Mouse (Mus musculus) heart, embryonic 15.5 days (tissue): Measurements from ENCODE around the gene Kcnip4. TPM values are rescaled to one million over a fixed set of nuclear protein-coding genes. Genes with fewer than 3 reads are reported as not detected.

Experiments
- ATAC-seq: fragments of 200-750 bp; cut with Nextera tagmentation; replicated peaks from 2 replicates; pipeline ENCODE4 v1.8.0; 2017; ENCODE audit warnings: low read depth, moderate TSS enrichment; ENCODE audit not compliant: insufficient number of reproducible peaks, insufficient read depth, low FRiP score
- H3K27ac ChIP-seq: fragments of 300-500 bp; sonication (generic); 2 replicates; pipeline ENCODE4 v1.5.1; 2015; ENCODE audit warnings: mild to moderate bottlenecking, inconsistent platforms
- H3K27me3 ChIP-seq: fragments of 300-500 bp; sonication (generic); 2 replicates; pipeline ENCODE4 v1.6.1; 2015; ENCODE audit warnings: inconsistent platforms
- H3K36me3 ChIP-seq: fragments of 300-500 bp; sonication (generic); 2 replicates; pipeline ENCODE4 v1.6.1; 2015; ENCODE audit warnings: mild to moderate bottlenecking, inconsistent platforms
- H3K4me1 ChIP-seq: fragments of 300-500 bp; sonication (generic); replicated peaks from 2 replicates; pipeline ENCODE4 v1.6.1; 2015; ENCODE audit warnings: inconsistent platforms
- H3K4me2 ChIP-seq: fragments of 300-500 bp; sonication (generic); 2 replicates; pipeline ENCODE4 v1.6.1; 2015; ENCODE audit warnings: inconsistent platforms, mild to moderate bottlenecking, moderate library complexity
- H3K4me3 ChIP-seq: fragments of 300-500 bp; sonication (generic); 2 replicates; pipeline ENCODE4 v1.5.1; 2015; ENCODE audit warnings: mild to moderate bottlenecking, inconsistent platforms
- H3K9ac ChIP-seq: fragments of 300-500 bp; sonication (generic); 2 replicates; pipeline ENCODE4 v1.6.1; 2015; ENCODE audit warnings: mild to moderate bottlenecking, inconsistent platforms
- H3K9me3 ChIP-seq: fragments of 300-500 bp; sonication (generic); replicated peaks from 2 replicates; pipeline ENCODE4 v1.6.1; 2016; ENCODE audit warnings: inconsistent platforms
- WGBS: fragments of 180-500 bp; shearing (Covaris S2); methylation state at CpG from one replicate; pipeline ENCODE4 v1.1.7; 2015; ENCODE audit warnings: mixed read lengths; 5-methylcytosine and 5-hydroxymethylcytosine counted together
- polyA plus RNA-seq: library from polyadenylated mRNA; unstranded; fragments of >200 nt; fragmentation: Nextera tagmentation; extraction: Ambion mirVana; gene quantifications from 2 replicates; pipeline ENCODE4 v1.2.1, GENCODE M21; 2015

The Kcnip4 gene
- polyA plus RNA-seq, 1 experiment from 2014 or later, result 0.45 TPM

GRCm38 (mm10) chr5:48650496-48650895 is 874.2 kb downstream of the Kcnip4 start:
- H3K9ac ChIP-seq, result no peak overlapping the region
- no peak overlapping the region for H3K4me2 ChIP-seq
- no peaks in the 10 kb centered on the region for H3K4me1 ChIP-seq
- H3K27me3 ChIP-seq, result no peaks in the 10 kb centered on the region
- H3K36me3 ChIP-seq, result no peaks in the 10 kb centered on the region
- ATAC-seq, result no peak
- no peak overlapping the region for H3K4me3 ChIP-seq
- no peak overlapping the region for H3K27ac ChIP-seq
- WGBS, result 76% methylated on average over 4 of the region's 4 CpGs
- H3K9me3 ChIP-seq, result no peaks in the 10 kb centered on the region

DNA sequence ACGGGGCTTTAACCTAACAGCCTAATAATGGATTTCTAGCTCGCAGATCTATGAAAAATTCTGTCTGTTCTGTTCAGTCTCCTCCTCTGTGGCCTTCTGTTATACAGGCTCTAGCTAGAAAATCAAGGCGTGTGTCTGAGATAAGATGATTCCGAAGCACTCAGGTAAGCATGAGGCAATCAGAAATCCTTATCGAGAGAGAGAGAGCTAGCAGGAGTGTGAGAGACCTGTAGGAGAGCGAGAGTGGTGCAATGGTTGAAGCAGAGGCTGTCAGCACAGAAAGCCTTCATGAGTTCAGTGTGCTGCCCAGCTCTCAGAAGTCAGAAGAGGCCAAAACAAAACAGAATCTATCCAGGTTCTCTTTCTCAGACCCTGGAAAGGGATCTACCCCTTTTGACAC is 888.0 kb downstream of the Kcnip4 start:
- H3K9me3 ChIP-seq, result no peaks in the 10 kb centered on the region
- H3K9ac ChIP-seq, result no peak overlapping the region
- no peak overlapping the region for H3K27ac ChIP-seq
- H3K36me3 ChIP-seq, result no peaks in the 10 kb centered on the region
- no peaks in the 10 kb centered on the region for H3K27me3 ChIP-seq
- WGBS, result 74% methylated on average over 6 of the region's 6 CpGs
- H3K4me1 ChIP-seq, result no peaks in the 10 kb centered on the region
- no peak overlapping the region for H3K4me3 ChIP-seq
- no peak overlapping the region for H3K4me2 ChIP-seq
- ATAC-seq, result no peak

GRCm38 (mm10) chr5:48633631-48634030 is 891.1 kb downstream of the Kcnip4 start:
- H3K4me1 ChIP-seq, result no peaks in the 10 kb centered on the region
- H3K4me2 ChIP-seq, result no peak overlapping the region
- no peaks in the 10 kb centered on the region for H3K27me3 ChIP-seq
- no peaks in the 10 kb centered on the region for H3K9me3 ChIP-seq
- H3K27ac ChIP-seq, result no peak overlapping the region
- ATAC-seq, result no peak
- H3K9ac ChIP-seq, result no peak overlapping the region
- 81% methylated on average over 3 of the region's 3 CpGs for WGBS
- H3K36me3 ChIP-seq, result no peaks in the 10 kb centered on the region
- no peak overlapping the region for H3K4me3 ChIP-seq

GRCm38 (mm10) chr5:48623370-48623769 is 901.3 kb downstream of the Kcnip4 start:
- H3K9ac ChIP-seq, result no peak overlapping the region
- no peaks in the 10 kb centered on the region for H3K36me3 ChIP-seq
- H3K27me3 ChIP-seq, result no peaks in the 10 kb centered on the region
- no peak overlapping the region for H3K27ac ChIP-seq
- no peaks in the 10 kb centered on the region for H3K9me3 ChIP-seq
- H3K4me3 ChIP-seq, result no peak overlapping the region
- ATAC-seq, result no peak
- WGBS, result 74% methylated on average over 7 of the region's 7 CpGs
- H3K4me1 ChIP-seq, result no peaks in the 10 kb centered on the region
- H3K4me2 ChIP-seq, result no peak overlapping the region

DNA sequence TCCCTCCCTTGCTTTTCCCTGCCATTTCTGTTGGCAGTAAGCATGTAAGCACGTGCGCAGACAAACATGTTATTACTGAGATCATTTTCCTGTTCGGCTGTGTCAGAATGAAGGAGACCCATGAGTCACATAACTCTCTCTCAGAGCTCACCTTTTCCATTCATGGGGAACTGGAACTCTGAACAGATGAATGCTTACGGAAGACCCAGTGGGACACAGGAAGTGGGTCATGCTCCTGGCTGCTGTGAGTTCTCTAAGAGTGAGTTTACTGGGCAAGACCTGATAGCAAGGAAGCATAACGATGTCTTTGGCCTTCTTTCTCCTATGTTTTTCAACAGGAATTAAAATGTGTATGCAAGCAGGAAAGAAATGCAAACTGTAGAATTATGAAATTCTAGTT is 917.8 kb downstream of the Kcnip4 start:
- Histone ChIP-seq H3K9me3 (no peaks in the 10 kb centered on the region), H3K9ac (no peak overlapping the region), H3K27ac (no peak overlapping the region), H3K4me1 (no peaks in the 10 kb centered on the region), H3K4me3 (no peak overlapping the region), H3K27me3 (no peaks in the 10 kb centered on the region), H3K36me3 (no peaks in the 10 kb centered on the region), H3K4me2 (no peak overlapping the region)
- 81% methylated on average over 5 of the region's 5 CpGs for WGBS
- ATAC-seq, result no peak

DNA sequence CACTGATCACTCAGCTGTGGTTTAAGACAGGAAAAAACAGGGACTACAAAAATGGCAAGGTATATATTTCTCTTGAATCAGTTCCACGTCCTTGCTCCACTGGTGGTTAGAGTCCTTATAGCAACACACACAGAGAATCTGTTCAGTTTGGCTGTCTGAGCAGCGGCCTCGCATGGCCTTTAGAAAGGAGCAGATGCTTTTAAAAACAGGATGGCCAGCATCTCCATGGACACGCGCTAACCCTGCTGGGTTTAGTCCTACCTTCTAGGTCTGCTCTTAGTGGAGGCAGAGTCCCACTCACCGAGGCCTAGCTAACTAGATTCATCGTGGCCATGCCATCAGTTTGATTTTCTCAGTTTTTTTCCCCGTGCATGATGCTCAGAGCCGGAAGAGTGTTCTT is 918.4 kb downstream of the Kcnip4 start:
- Histone ChIP-seq H3K9me3 (no peaks in the 10 kb centered on the region), H3K27me3 (no peaks in the 10 kb centered on the region), H3K4me1 (no peaks in the 10 kb centered on the region), H3K36me3 (no peaks in the 10 kb centered on the region), H3K4me2 (no peak overlapping the region), H3K27ac (no peak overlapping the region), H3K4me3 (no peak overlapping the region), H3K9ac (no peak overlapping the region)
- WGBS, result 83% methylated on average over 9 of the region's 9 CpGs
- no peak for ATAC-seq

- Histone ChIP-seq H3K4me3 (0 out of 2 replicates have a peak overlapping the region, but pooled peaks have one; percentile 13), H3K9ac (no peak overlapping the region), H3K9me3 (no peaks in the 10 kb centered on the region), H3K4me2 (peak overlapping the region; percentile 37), H3K4me1 (no peaks in the 10 kb centered on the region; the same call in 1 of the 2 replicates), H3K27ac (no peak overlapping the region), H3K27me3 (0 out of 2 replicates have a peak, but pooled peaks cover 7% of the 10 kb centered on the region), H3K36me3 (no peaks in the 10 kb centered on the region)
- 3% methylated on average over 12 of the region's 12 CpGs for WGBS
- ATAC-seq, result no peak
Measured at GRCm38 (mm10) chr5:48599481-48600040, 925.1 kb downstream of the Kcnip4 start.

DNA sequence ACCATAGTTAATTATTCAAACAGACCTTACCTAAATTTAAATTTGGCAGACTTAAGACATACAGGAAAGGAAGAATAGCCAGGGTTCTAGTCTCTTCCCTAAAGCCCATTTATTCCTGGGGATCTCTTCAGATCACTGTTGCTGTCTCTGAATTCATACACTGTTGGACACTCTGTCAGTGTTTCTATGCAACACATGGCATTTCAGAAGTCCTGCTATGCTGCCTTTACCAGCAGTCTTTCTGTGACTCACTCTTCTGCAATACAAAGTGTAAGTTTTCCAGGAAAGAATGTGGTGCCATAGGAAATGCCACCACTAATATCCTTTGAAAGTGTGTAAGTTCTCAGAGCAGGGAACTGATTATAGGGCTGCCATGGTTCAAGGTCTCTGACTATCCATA is 936.7 kb downstream of the Kcnip4 start:
- Histone ChIP-seq H3K9me3 (no peaks in the 10 kb centered on the region), H3K36me3 (no peaks in the 10 kb centered on the region), H3K4me3 (no peak overlapping the region), H3K27me3 (no peaks in the 10 kb centered on the region), H3K4me1 (no peaks in the 10 kb centered on the region), H3K4me2 (no peak overlapping the region), H3K27ac (no peak overlapping the region), H3K9ac (no peak overlapping the region)
- ATAC-seq, result no peak

- H3K36me3 ChIP-seq, result no peaks in the 10 kb centered on the region
- H3K4me1 ChIP-seq, result no peaks in the 10 kb centered on the region
- no peak for ATAC-seq
- no peak overlapping the region for H3K4me3 ChIP-seq
- H3K27ac ChIP-seq, result no peak overlapping the region
- WGBS, result 6% methylated on average over 1 of the region's 1 CpGs
- no peak overlapping the region for H3K9ac ChIP-seq
- H3K4me2 ChIP-seq, result no peak overlapping the region
- no peaks in the 10 kb centered on the region for H3K9me3 ChIP-seq
- no peaks in the 10 kb centered on the region for H3K27me3 ChIP-seq
Measured at GRCm38 (mm10) chr5:48583431-48583830, 941.3 kb downstream of the Kcnip4 start.

- Histone ChIP-seq H3K9me3 (no peaks in the 10 kb centered on the region), H3K4me1 (no peaks in the 10 kb centered on the region), H3K4me3 (no peak overlapping the region), H3K9ac (no peak overlapping the region), H3K36me3 (no peaks in the 10 kb centered on the region), H3K4me2 (no peak overlapping the region), H3K27ac (no peak overlapping the region), H3K27me3 (no peaks in the 10 kb centered on the region)
- WGBS, result 68% methylated on average over 3 of the region's 3 CpGs
- no peak for ATAC-seq
Measured at GRCm38 (mm10) chr5:48563996-48564587, 960.6 kb downstream of the Kcnip4 start.

GRCm38 (mm10) chr5:48551753-48552152 is 973.0 kb downstream of the Kcnip4 start:
- Histone ChIP-seq H3K4me2 (no peak overlapping the region), H3K4me3 (no peak overlapping the region), H3K27ac (no peak overlapping the region), H3K9ac (no peak overlapping the region), H3K27me3 (no peaks in the 10 kb centered on the region), H3K36me3 (no peaks in the 10 kb centered on the region), H3K4me1 (no peaks in the 10 kb centered on the region), H3K9me3 (no peaks in the 10 kb centered on the region)
- 79% methylated on average over 4 of the region's 4 CpGs for WGBS
- no peak for ATAC-seq

GRCm38 (mm10) chr5:48545825-48546224 is 978.9 kb downstream of the Kcnip4 start:
- Histone ChIP-seq H3K9me3 (no peaks in the 10 kb centered on the region), H3K4me3 (no peak overlapping the region), H3K4me1 (no peaks in the 10 kb centered on the region), H3K36me3 (no peaks in the 10 kb centered on the region), H3K4me2 (no peak overlapping the region), H3K9ac (no peak overlapping the region), H3K27me3 (no peaks in the 10 kb centered on the region), H3K27ac (no peak overlapping the region)
- ATAC-seq, result no peak
- WGBS, result 73% methylated on average over 3 of the region's 3 CpGs
